Mouse (Mus musculus): Measurements from ENCODE around the gene Mctp2. TPM values are rescaled to one million over a fixed set of nuclear protein-coding genes. Genes with fewer than 3 reads are reported as not detected.

Gene Mctp2
- polyA plus RNA-seq, 1 experiment, result 4.6 TPM

DNA sequence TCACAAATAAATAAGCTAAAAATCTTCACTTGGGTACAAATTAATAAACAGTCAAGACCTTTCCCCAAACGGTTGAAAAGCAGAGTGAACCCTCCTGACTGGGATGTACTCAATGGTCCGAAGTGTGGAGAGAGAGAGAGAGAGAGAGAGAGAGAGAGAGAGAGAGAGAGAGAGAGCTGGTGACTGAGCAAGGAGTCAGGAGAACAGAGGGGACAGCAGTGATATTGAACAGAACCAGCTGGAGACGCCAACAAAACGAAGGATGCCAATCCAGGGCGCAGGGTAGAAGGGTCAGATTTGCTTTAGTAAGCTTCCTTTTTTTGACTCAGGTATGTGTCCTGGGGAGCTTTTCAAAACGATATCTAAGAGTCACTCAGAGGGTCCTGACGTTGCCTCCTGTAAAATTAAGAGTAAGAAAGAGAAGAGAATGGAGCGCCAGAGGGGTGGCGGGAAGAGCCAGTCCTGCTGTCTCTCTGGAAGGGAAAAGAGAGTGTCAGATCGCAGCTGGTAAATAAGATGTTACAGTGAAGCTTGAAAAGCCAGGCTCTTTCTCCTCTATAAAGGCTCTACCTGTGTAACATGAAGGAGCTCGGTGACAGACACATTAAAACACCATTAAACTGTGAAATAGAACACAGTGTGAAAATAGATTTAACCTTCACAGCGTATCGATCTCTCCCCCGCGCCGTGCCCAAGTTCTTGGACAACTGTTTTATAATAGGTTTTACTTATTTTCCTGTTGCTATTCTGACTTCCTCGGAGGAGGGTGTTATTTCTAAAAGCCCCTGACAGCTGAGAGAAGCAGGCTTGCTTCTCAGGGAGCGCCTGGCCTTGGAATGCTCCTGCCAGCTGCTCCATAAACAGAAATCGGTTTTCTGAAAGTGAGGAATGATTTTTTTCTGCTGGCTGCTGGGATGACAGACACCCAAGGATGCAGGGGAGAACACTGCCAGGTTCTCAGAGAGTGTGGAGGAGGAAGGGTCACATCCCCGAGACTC, 258.5 kb downstream of the Mctp2 start:
- Histone ChIP-seq H3K9me3 (replicated peaks; ENCODE audit: control insufficient read depth, insufficient read depth, low read length, poor library complexity, severe bottlenecking) (no peaks in the 10 kb centered on the region), H3K4me3 (ENCODE audit: low read depth, low read length) (no peak overlapping the region), H3K36me3 (ENCODE audit: control insufficient read depth, insufficient read depth, low read length, poor library complexity, severe bottlenecking) (no peaks in the 10 kb centered on the region), H3K27me3 (ENCODE audit: control insufficient read depth, insufficient read depth, low read length, poor library complexity, severe bottlenecking) (no peaks in the 10 kb centered on the region), H3K27ac (ENCODE audit: insufficient read depth, low read length) (no peak overlapping the region), H3K4me1 (ENCODE audit: control insufficient read depth, insufficient read depth, low read length) (no peaks in the 10 kb centered on the region), H3K9ac (ENCODE audit: low read depth, poor library complexity, severe bottlenecking) (no peak overlapping the region)
- TF ChIP-seq POLR2A (IDR thresholded peaks at IDR 0.05; ENCODE audit: insufficient read depth, low read length), result no peak
- TF ChIP-seq CTCF (IDR thresholded peaks at IDR 0.05; ENCODE audit: low read depth, low read length), result no peak
- no peak for TF ChIP-seq EP300 (IDR thresholded peaks at IDR 0.05; ENCODE audit: insufficient read depth, low read depth, low read length)

All from ES-Bruce4 (cell line).